Mouse (Mus musculus): ENCODE measurements around the gene Rreb1.

DNA sequence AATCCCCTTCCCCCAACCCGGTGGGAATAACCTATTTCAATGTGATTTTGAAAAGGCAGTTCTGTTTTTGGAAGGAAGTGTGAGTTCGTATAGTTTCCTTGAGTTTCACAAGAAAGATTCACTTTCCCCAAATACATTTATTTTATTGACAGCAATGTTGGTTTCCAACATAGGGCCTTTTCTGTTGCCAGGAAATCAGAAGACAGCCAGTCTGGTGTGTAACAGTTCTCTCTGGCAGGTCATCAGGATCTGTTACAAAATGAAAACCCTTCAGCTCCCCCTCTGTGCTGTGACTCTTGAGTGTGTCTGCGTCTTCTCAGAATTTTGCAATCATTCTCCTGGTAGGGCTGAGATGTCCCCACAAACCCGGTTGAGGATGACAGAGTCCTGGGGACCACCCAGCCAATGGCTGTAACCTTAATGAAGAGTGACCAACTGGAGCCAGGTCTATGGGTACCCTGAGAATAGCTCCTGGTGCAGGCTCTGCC is 146.3 kb downstream of the Rreb1 start:
- TF ChIP-seq CTCF (IDR thresholded peaks at IDR 0.05; ENCODE audit: control insufficient read depth, insufficient read depth, insufficient read length) (no peak), USF1 (IDR thresholded peaks at IDR 0.05; ENCODE audit: low read depth) (no peak), MAX (IDR thresholded peaks at IDR 0.05) (no peak), MYOD1 (IDR thresholded peaks at IDR 0.05; ENCODE audit: control insufficient read depth, insufficient read length, low read depth) (no peak), CEBPB (IDR thresholded peaks at IDR 0.05; ENCODE audit: low read depth) (no peak), FOSL1 (IDR thresholded peaks at IDR 0.05; ENCODE audit: insufficient read depth, low read length, poor library complexity, severe bottlenecking) (no peak), MYOG (IDR thresholded peaks at IDR 0.05; ENCODE audit: control insufficient read depth, extremely low read depth, insufficient read length) (no peak)

Measured in C2C12 (cell line).